Mouse (Mus musculus): ENCODE results near the gene Spcs2. TPM values are rescaled to one million over a fixed set of nuclear protein-coding genes. Genes with fewer than 3 reads are reported as not detected.

The Spcs2 gene
- polyA plus RNA-seq, 1 experiment = 122 TPM

GRCm38 (mm10) chr7:99845533-99846236 lies 17.6 kb downstream of the Spcs2 start:
- TF ChIP-seq GATA1 (IDR thresholded peaks at IDR 0.05; ENCODE audit: low read length) = no peak

GRCm38 (mm10) chr7:99838241-99838640 lies 25.0 kb downstream of the Spcs2 start:
- TF ChIP-seq GATA1 (IDR thresholded peaks at IDR 0.05; ENCODE audit: low read length) = no peak

- TF ChIP-seq GATA1 (IDR thresholded peaks at IDR 0.05; ENCODE audit: low read length) = no peak
Observed at GRCm38 (mm10) chr7:99837358-99838071, 25.7 kb downstream of the Spcs2 start.

GRCm38 (mm10) chr7:99836781-99837180 lies 26.5 kb downstream of the Spcs2 start:
- no peak for TF ChIP-seq GATA1 (IDR thresholded peaks at IDR 0.05; ENCODE audit: low read length)

GRCm38 (mm10) chr7:99834314-99834853 lies 28.9 kb downstream of the Spcs2 start:
- no peak for TF ChIP-seq GATA1 (IDR thresholded peaks at IDR 0.05; ENCODE audit: low read length)

- TF ChIP-seq GATA1 (IDR thresholded peaks at IDR 0.05; ENCODE audit: low read length) = no peak
Observed at GRCm38 (mm10) chr7:99833846-99834222, 29.4 kb downstream of the Spcs2 start.

GRCm38 (mm10) chr7:99833115-99833845 lies 30.0 kb downstream of the Spcs2 start:
- no peak for TF ChIP-seq GATA1 (IDR thresholded peaks at IDR 0.05; ENCODE audit: low read length)

GRCm38 (mm10) chr7:99828083-99828570 lies 35.1 kb downstream of the Spcs2 start, which contains the start of gene Neu3:
TSS of gene Neu3 (minus strand) at chr7:99828417.
- no peak for TF ChIP-seq GATA1 (IDR thresholded peaks at IDR 0.05; ENCODE audit: low read length)

- TF ChIP-seq GATA1 (IDR thresholded peaks at IDR 0.05; ENCODE audit: low read length) = no peak
Observed at GRCm38 (mm10) chr7:99826096-99826495, 37.2 kb downstream of the Spcs2 start.

- no peak for TF ChIP-seq GATA1 (IDR thresholded peaks at IDR 0.05; ENCODE audit: low read length)
Observed at GRCm38 (mm10) chr7:99825511-99825910, 37.8 kb downstream of the Spcs2 start.

GRCm38 (mm10) chr7:99824649-99825483 lies 38.4 kb downstream of the Spcs2 start:
- TF ChIP-seq GATA1 (IDR thresholded peaks at IDR 0.05; ENCODE audit: low read length) = peak; percentile 45

GRCm38 (mm10) chr7:99823045-99823663 lies 40.1 kb downstream of the Spcs2 start:
- TF ChIP-seq GATA1 (IDR thresholded peaks at IDR 0.05; ENCODE audit: low read length) = no peak

GRCm38 (mm10) chr7:99822426-99822825 lies 40.8 kb downstream of the Spcs2 start:
- no peak for TF ChIP-seq GATA1 (IDR thresholded peaks at IDR 0.05; ENCODE audit: low read length)

GRCm38 (mm10) chr7:99821953-99822352 lies 41.3 kb downstream of the Spcs2 start:
- no peak for TF ChIP-seq GATA1 (IDR thresholded peaks at IDR 0.05; ENCODE audit: low read length)
